Mouse (Mus musculus) frontal cortex, postnatal 10 days (tissue): ENCODE measurements around the gene Yipf3.

Experiments used
- DNase-seq, 2 experiments: peaks; one replicate each; pipeline ENCODE4 v3.0.0; 2022; ENCODE audit warnings: low spot score in 2 of 2, mixed read lengths in 1 of 2

Yipf3 gene

DNA sequence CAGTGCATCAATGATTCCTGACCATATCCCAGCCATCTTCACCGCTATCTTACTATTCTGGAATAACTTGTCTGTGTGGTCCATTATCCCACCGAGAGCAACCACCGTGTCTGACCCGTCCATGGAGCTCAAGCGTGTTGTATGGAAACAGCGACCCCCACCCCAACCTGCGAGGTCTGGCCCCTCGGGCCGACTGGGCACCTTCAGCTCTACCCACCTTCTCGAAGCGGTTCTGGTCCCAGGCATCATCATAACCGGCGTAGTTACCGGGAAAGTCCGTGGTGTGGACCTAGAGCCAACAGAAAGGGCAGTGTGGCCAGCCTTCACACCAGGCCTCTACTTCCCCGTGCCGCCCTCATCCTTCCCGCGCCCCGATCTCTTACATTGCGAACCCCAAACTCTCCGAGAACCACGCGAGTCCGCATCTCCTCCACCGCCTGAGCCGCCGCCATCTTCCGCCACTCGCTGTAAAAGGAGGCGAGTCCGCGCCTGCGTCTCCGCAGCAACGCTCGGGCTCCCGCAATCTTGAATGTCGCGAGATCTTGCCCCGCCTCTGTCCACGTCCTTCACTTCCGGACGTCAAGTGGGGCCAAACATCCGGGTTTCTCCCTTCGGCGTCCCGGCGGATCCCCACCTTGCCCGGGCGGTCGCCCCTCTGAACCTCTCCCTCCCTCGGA is at the start of gene Yipf3, which contains the start of gene Polr1c:
Gene Yipf3 (plus strand): TSS at position 569 of the 677 bp plus-strand sequence.
Gene Polr1c (minus strand): TSS at position 543 of the 677 bp plus-strand sequence.
- DNase-seq = peak; percentile 90 to 95

DNA sequence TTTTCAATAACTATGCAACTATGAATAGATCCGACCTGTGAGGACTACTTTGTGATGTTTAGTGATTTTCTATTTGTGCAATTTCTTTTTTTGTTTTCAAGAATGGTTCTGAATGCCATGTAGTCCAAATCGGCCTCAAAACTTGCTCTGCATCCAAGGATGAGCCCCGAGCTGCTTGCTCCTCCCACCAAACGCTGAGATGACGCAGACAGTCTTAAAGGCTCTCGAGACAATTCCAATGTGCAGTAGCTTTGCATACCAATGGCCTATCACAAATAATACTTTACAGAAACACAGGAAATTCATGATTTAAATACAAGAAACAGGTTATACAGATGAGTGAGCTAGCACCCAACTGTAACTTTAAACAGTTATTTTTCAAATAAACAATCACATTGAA is 46.7 kb upstream of the Yipf3 start:
- DNase-seq = no peak

DNA sequence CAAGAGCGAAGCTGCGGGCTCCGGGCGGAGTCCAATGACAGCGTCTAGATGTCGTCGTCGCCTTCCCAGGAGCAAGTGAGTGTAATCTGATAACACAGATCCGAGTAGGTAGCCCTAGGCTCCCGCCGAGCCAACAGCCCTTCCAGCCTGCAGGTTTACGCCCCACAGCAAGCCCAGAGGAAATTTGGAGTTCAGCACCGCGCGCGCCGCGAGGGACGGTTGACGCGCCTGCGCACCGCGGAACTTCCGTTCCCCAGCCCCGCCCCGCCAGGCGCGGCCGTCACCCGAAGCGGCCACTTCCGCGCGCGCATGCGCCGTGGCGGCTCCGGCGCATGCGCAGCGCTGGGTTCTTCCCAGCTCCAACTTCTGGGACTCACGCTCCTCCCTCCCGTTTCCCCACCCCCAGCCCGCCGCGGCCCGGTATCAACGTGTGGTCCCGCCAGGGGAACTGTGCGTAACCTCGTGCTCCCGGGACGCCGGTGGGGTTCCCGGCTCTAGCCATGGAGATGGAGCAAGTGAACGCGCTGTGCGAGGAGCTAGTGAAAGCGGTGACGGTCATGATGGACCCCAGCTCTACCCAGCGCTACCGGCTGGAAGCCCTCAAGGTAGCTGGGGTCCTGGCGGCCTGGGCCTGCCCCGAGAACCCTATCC is 45.3 kb upstream of the Yipf3 start, which contains the start of the genes Polh and Xpo5:
Gene Polh (minus strand): TSS at position 225 of the 651 bp plus-strand sequence.
Gene Xpo5 (plus strand): TSS at position 362 of the 651 bp plus-strand sequence.
- peak; percentile 88 to 89 for DNase-seq

DNA sequence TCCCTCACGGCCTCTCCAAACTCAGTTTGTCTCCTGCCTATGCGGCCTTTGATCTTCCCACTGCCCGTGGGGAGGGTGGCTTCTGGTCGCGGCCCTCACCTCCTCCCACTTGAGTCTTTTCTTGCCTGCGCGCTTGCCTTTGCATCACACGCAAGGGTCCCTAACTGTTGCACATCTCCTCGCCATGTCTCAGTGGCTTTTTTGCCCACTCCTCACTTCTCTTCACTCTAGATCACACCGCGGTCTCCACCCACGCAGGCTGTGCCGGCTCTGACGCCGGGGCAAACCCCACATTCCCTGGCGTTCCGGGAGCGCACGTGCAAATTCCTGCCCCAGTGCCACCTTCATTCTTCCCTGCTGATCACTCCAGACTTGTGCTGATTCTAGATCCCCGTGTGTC is 44.8 kb upstream of the Yipf3 start:
- DNase-seq = peak in 1 of 2 experiments; percentile 18

DNA sequence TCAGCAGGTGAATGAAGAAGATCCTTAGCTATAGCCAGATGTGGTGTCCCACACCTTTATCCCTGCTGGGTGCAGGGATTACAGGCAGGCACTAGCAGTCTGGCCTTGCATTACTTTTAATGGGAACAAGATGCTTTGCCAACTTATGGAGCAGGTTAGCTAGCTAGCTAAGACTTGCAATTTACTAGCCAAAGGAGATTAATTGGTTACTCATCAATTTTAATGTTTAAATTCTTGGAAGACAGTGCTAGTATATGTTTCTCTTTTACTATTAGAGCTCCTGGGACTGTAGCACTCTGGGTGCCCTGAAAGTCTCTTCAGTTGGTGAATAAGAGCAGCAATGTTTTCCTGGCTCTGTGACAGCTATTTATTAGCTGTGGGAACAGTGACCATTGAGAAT is 41.2 kb upstream of the Yipf3 start:
- DNase-seq = no peak

DNA sequence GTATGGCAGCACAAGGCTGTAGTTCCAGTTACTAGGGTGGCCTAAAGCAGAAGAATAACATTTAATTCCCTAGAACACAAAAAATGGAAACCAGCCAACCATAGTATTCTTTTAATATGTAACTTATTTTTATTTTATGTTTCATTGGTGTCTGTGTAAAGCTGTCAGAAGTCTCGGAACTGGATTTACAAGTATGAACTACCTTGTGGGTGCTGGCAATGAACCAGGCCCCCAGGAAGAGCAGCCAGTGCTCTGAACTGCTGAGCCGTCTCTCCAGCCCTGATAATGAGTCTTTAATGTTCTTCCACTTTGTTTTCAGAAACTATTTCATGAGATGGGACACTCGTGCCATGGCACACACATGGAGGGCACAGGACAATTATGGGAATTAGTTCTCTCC is 37.3 kb upstream of the Yipf3 start:
- no peak for DNase-seq

DNA sequence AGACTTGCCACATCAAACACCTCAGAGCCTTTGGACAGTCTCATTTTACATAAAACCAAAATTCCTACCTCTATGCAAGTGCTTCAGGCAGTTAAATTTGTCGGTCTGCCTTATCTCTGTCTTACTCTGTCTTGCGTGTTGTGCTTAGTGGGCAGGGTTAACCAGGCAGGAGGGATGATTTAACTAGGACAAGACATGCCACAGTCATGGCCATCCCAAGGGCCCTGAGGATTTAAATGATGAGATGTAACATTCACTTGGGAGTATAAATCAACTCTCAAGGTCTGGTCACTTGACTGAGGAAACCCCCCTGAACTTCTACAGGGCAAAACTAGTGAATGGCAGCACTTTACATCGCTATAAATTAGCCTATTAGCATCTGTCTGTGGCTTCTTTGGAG is 26.3 kb upstream of the Yipf3 start:
- no peak for DNase-seq

DNA sequence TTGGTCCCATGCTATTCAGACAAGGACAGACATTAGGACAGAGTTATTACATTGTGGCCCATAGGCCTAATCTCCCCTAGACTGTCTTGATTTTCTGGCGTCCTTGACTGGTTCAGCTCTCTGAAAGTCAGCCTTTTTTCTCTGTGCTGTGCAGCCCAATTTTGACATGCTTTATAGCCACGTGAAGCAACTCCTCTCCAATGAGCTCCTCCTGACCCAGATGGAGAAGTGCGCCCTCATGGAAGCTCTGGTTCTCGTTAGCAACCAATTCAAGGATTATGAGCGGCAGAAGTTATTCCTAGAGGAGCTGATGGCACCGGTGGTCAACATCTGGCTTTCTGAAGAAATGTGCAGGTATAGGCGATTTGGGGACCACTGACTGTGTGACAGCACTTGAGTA is 20.3 kb upstream of the Yipf3 start:
- DNase-seq = no peak

DNA sequence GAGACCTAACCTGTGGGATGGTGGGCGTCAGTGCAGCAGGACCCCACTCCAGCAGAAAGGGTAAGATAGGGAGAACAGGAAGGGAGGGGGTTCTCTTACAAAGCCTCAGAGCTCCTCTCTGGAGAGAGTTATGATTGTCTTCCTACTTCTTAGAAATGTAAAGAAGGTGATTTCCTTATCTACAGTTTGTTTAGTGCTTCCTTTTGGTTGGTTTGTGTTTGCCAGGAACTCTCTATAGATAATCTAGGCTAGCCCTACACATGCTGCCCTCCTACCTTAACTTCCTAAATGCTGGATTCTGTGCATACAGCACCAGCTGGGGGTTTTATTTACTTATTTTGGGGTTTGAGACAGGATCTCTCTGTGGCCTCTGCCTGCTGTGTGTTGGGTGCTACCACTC is 11.8 kb upstream of the Yipf3 start:
- no peak for DNase-seq

DNA sequence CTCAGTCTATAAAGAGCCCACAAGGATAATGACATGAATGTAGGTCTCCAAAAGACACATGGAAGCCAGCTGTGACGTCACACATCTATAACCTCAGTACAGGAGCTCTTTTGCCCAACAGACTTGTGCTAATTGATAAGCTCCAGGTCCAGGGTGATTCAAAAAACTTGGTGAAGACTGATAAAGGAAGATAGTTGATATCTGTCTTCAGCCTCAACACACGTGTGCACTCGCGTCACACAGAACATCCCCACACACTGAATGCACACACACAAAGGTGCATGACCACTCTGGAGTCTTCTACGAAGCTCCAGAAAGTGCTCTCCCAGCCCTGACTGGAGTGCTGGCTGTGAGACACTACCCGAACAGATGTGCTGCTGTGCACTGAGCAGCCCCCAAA is 10.8 kb upstream of the Yipf3 start:
- DNase-seq = no peak

DNA sequence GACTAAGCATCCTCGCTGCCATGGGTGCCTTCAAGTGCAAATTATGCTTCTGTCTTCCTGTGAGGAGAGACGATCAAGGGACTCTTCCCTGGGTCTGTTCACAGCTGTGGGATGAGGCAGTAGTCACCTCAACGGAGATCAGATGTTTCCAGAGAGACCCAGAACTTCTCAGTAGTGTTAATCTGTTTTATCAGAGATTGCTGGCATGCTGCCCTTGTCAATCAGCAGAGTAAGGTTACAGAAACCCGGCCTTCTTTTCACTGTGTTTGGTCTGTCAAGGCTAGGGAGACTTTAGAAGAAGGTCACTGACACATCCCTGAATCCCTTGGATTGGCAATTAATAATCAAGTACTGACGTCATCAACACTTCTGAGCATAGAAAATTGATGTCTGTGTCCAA is 10.4 kb upstream of the Yipf3 start:
- no peak for DNase-seq

DNA sequence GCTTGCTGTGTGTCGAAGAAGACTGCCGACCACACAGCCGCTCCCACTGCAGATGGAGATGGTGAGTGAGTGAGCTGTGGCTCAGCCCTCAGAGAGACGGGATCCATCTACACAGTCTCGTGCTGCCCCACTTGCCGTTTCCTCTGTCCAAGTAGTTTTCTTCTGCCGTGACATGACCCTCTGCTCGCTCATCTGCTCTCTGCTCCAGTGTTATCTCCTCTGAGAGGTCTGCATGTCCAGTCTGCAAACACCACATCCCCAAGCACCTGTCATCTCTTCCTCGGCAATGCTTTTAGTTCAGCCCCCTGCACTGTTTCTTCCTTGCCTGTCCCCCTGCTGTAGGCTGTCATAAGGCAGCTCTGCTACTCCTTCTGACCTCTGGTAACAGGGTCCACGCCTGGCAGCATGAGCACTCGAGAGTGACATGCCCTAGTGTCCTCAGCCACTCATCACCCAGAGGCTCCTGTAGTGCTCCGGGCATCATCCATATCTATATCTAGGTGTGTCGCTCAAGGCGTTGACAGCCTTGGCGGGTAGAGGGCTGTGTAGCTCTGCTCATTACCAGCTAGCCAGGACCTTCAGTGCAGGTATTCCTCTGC is 8.3 kb upstream of the Yipf3 start:
- DNase-seq = no peak

DNA sequence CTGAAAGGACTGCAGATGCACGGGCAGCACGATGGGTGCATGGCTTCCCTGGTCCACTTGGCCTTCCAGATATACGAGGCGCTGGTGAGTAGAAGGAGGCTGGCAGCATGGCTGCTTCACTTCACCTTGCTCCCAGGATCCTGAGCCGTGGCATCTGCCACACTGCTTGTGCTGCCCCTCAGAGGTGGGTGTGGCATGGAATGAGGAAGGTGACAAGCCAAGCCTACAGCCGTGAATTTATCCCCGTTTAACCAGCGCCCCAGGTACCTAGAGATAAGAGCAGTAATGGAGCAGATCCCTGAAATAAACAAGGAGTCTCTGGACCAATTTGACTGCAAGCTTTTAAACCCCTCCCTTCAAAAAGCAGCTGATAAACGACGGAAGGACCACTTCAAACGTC is 6.4 kb upstream of the Yipf3 start:
- DNase-seq = no peak

DNA sequence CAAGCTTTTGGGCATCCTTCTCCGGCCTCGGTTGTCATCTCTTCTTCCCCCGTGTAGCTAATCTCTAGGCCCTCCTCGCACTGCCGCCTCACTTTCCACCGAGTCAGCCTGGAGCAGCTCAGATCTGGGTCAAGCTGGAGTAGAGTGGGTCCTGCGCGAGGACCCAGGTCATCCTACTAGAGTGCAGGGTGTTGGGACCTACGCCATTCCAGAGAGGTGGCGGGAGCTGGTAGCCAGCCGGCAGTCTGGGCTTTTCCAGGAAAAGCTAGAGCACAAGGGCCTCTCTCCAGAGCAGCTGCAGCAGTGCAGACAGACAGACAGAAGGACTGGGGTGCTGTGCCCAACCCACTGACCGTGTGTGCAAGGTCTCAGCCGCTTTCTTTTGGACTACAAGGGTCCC is 5.6 kb upstream of the Yipf3 start:
- DNase-seq = no peak

DNA sequence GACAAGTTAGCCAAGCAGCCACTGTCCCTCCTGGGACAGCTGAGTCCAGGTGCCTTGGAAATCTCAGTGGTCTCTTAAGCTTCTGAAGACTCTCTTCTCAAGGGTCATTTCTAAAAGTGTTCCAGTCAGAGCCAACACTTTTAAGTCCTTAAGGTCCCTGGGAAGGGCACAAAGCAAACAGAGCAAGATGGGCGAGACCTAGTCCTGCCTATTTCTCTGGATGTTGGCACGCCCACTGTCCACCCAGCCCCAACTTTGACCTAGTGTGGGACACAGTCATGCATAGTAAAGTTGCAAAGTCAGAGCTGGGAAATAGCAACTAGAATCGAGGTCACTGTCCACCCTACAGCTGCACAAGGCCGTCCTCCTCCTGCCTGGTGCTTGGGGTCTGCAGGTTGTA is 4.9 kb upstream of the Yipf3 start:
- DNase-seq = no peak

DNA sequence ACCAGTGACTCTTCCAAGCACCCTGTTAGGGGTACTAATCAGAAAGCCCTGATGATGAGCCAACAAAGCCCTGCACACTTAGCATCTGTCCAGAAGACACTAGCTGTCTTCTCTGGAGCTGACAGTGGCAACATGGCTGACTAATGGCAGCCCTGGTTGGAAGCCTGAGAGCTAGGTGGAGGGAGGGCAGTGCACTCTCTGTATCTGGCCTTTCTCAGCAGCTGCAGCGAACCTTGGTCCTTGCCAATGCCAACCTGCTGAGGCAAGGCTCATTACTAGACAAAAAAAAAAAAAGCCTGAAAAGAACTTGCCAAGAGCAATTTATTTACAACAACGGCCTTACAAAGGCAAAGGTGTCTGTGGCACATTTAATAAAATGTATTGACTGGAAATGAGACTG is 4.3 kb upstream of the Yipf3 start:
- no peak for DNase-seq

DNA sequence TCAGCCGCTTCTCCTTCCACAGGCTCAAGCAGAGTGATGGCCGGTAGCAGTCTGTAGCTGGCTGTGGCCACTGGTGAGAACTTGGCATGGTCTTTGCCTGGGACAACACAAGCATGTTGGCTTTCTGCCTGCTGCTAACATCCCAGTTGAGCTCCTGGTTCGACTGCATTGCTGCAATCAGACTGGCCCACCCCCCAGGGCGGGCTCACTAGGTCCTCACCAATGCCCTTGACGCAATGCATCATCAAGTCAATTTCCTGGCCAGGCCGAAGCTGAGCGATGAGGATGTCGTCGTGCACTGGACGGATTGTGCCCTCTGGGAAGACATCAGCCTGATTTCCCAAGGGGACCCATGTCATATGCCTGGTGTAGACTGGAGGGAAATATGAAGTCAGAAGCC is 3.3 kb upstream of the Yipf3 start:
- no peak for DNase-seq

DNA sequence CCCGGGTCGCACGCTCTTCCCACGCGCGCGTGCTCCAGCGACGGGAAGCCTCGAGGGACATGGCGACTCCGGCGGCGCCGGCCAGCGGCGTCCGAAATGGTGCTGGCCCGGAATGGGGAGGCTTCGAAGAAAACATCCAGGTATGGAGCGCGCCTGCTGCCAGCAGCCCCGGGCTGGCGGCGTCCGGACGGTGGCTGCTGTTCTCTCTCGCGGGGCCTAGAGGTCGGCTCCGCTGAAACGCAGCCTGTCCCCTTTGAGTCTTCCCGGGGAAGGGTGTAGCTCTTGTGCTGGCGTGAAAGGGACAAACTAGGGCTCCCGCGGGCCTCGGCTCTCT is 276 bp downstream of the Yipf3 start:
- no peak for DNase-seq

DNA sequence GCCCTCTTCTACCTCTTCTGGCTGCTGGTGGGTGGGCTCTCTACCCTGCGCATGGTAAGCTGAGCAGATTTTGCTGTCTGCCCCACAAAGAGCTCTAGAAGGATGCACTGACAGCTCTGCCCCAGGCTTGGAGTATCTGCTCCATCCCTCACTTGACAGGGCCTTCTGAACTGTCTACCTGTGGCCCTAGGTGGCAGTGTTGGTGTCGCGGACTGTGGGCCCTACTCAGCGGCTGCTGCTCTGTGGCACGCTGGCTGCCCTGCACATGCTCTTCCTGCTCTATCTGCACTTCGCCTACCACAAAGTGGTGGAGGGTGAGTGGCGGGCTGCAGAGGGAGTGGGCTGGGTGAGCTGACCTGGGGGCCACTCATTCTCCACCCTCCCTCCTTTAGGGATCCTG is 3.3 kb downstream of the Yipf3 start:
- DNase-seq = no peak

DNA sequence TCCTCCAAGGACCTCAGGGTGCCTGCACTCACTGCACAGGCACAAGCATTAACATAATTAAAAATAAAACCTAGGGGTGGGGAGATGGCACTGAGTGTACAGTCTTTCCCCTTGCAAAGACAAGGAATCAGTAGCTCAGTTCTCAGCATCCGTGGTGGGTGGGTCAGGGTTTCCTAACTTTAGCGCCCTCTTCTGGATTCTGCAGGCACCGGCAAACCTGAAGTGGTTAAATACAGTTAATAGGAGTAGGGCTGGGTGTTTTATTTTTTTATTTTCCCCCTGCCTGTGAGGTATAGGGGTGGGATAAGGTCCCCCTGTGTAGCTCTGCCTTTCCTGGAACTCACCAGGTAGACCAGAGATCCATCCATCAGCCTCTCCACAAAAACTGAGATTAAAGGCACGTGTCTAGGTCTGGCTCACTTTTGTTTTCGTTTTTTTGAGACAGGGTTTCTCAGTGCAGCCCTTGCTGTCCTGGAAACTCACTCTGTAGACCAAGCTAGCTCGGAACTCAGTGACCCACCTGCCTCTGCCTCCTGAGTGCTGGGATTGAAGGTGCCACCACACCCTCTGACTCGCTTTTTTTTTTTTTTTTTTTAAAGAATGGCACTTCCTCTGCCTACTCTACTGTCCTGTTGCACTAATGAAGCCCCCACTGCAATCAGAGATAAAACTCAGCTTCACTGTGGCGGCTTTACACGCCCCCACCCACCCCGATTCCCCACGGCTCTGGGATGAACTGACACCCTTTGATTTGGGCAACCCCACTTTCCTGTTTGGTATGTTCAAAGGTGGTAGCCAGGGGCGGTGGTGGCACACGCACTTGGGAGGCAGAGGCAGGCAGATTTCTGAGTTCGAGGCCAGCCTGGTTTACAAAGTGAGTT is 4.9 kb downstream of the Yipf3 start:
- DNase-seq = no peak

DNA sequence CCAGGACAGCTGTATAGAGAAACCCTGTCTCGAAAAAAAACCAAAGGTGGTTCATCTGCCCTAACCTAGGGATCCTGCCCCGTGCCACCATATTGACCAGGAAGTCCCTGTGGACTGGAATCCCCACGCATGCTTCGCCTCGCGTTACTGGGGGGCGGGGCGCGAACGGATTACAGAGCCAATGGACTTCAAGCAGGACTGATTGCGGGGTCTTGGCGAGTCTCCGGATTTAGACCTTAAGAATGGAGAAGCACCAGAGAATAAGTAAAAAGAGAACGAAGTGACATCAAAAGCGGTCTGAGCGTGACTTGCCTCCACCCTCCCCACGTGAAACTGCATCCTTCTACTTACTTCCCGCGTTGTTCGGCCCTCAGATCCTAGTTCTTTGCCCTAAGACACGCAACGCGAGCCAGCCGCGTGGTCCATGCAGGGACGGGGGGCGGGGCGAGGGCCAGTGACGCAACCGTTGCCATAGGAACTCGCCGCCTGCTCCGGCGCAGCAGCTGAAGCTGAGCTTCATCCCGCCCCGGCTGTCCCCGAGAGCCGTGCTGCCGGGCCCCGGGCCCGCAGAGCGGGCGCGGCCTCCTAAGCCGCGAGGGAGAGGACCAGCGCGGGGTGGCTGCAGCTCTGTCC is 5.7 kb downstream of the Yipf3 start, which contains the start of gene Lrrc73:
Gene Lrrc73 (plus strand): TSS at position 80 of the 633 bp plus-strand sequence.
- peak; percentile 93 to 94 for DNase-seq

DNA sequence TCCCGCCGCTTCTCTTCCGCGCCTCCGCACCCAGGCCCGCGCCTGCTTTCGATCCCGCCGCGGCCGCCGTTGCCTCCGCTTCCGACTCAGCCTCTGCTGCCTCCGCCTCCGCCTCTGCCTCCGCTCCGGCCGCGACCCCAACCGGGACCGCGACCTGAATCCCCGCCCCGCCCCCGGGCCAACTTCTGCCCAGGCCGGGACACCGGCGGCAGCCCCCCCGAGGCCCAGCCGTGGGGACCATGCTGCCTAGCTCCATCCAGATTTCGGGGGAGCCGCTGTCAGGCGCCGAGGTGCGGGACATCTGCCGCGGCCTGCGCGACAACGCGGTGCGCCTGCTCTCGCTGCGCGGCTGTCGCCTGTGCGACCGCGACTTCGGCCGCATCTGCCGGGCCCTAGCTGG is 6.2 kb downstream of the Yipf3 start:
- peak in 1 of 2 experiments; percentile 55 for DNase-seq
